Comparison of ENCODE assay signal across 13 mouse cellular contexts in genomic region chr6:47561426-47561825, GRCm38 (mm10). TPM values are rescaled to one million over a fixed set of nuclear protein-coding genes. Genes with fewer than 3 reads are reported as not detected.
DNase-seq lines count a peak whose midpoint lies in the region; ATAC-seq and TF ChIP-seq lines count a peak whose summit lies in the region.
"Had no signal": no experiment of that assay in that cellular context is flagged by ENCODE, and none has a peak within 500 bp of the region (broad histone marks: within the 10 kb centered on the region; RNA-seq: fewer than 3 reads in every experiment).

No protein-coding gene starts in this region.

- dilution Hi-C loops in CH12.LX (cut with MboI; ENCODE audit: extremely low pct_ligation_motif_present, extremely low pct_unique_long_range_greater_than_20kb, low sequenced_read_pairs) = no loop called here

- TF ChIP-seq EP300 in heart, adult 2 months (IDR thresholded peaks at IDR 0.05; ENCODE audit: insufficient read depth, low read depth, low read length) = no peak
- TF ChIP-seq EP300 in CH12.LX (IDR thresholded peaks at IDR 0.05; ENCODE audit: low read length) = no peak
- TF ChIP-seq EP300 in liver, embryonic 14.5 days (IDR thresholded peaks at IDR 0.05; ENCODE audit: low read depth) = no peak

- peak; percentile 62 for TF ChIP-seq CTCF in heart, adult 2 months (IDR thresholded peaks at IDR 0.05)
- peak in 1 of 2 experiments; percentile 55; a peak in 2 of 4 replicates for TF ChIP-seq CTCF in CH12.LX (conservative IDR thresholded peaks at IDR 0.05 in 1 of 2, IDR thresholded peaks at IDR 0.05 in 1 of 2; ENCODE audit: low read depth in 2 of 2, low read length in 2 of 2)
- peak; percentile 18; the same call in 1 of the 2 replicates for TF ChIP-seq CTCF in liver, embryonic 14.5 days (IDR thresholded peaks at IDR 0.05; ENCODE audit: low read depth)

- no peaks in the 10 kb centered on the region for H3K9me3 ChIP-seq in heart, embryonic 12.5 days (replicated peaks)
- H3K9me3 ChIP-seq in liver, embryonic 12.5 days (replicated peaks) = no peaks in the 10 kb centered on the region
- H3K9me3 ChIP-seq in liver, embryonic 11.5 days (ENCODE audit: control insufficient read depth, low read length) = no peaks in the 10 kb centered on the region
- no peaks in the 10 kb centered on the region for H3K9me3 ChIP-seq in CH12.LX (replicated peaks; ENCODE audit: low read length)
- no peaks in the 10 kb centered on the region for H3K9me3 ChIP-seq in liver, embryonic 14.5 days (ENCODE audit: control insufficient read depth, low read length)
- H3K9me3 ChIP-seq: megakaryocyte, embryonic 14.5 days had no signal

- no peak for ATAC-seq in heart, embryonic 12.5 days (ENCODE audit: insufficient number of reproducible peaks, low FRiP score)
- ATAC-seq in liver, embryonic 12.5 days = no peak
- ATAC-seq in liver, embryonic 11.5 days (replicated peaks; ENCODE audit: low FRiP score) = no peak
- no peak for ATAC-seq in liver, embryonic 14.5 days (ENCODE audit: insufficient read depth)
- ATAC-seq: forebrain, embryonic 14.5 days had no signal

- 75% methylated on average over 5 of the region's 5 CpGs for WGBS in heart, adult 2 months
- 85% methylated on average over 5 of the region's 5 CpGs for WGBS in heart, embryonic 12.5 days
- WGBS in liver, embryonic 12.5 days (ENCODE audit: insufficient replicate concordance) = 86% methylated on average over 5 of the region's 5 CpGs
- 90% methylated on average over 5 of the region's 5 CpGs for WGBS in liver, embryonic 11.5 days
- WGBS in liver, embryonic 14.5 days (ENCODE audit: insufficient replicate concordance) = 79% methylated on average over 5 of the region's 5 CpGs

- DNase-seq in heart, adult 2 months = no peak
- DNase-seq in liver, embryonic 11.5 days (ENCODE audit: low spot score) = no peak
- DNase-seq in CH12.LX (ENCODE audit: extremely low read depth) = peak; percentile 21
- no peak for DNase-seq in liver, embryonic 14.5 days (ENCODE audit: low read depth in 3 of 3, low spot score in 3 of 3)
- no peak for DNase-seq in layer of hippocampus, adult 8-10 months (ENCODE audit: low spot score in 2 of 2)
- DNase-seq in right cerebral cortex, adult 18-20 months = no peak
- DNase-seq: cerebellum, adult 11 months; heart, postnatal 14 days had no signal

- H3K27ac ChIP-seq in heart, adult 2 months = no peak overlapping the region
- no peak overlapping the region for H3K27ac ChIP-seq in heart, embryonic 12.5 days (ENCODE audit: poor library complexity, severe bottlenecking)
- H3K27ac ChIP-seq in liver, embryonic 12.5 days = peak overlapping the region; percentile 46; the same call in 1 of the 2 replicates
- H3K27ac ChIP-seq in liver, embryonic 11.5 days (ENCODE audit: low read depth, low read length) = no peak overlapping the region
- peak overlapping the region; percentile 28; the same call in 1 of the 2 replicates for H3K27ac ChIP-seq in CH12.LX (ENCODE audit: insufficient read depth, low read depth)
- no peak overlapping the region for H3K27ac ChIP-seq in liver, embryonic 14.5 days

- H3K36me3 ChIP-seq in heart, adult 2 months (ENCODE audit: control insufficient read depth, insufficient read depth, low read length) = no peaks in the 10 kb centered on the region
- peaks cover 37% of the 10 kb centered on the region for H3K36me3 ChIP-seq in heart, embryonic 12.5 days
- H3K36me3 ChIP-seq in liver, embryonic 12.5 days = peaks cover 88% of the 10 kb centered on the region
- peaks cover 26% of the 10 kb centered on the region for H3K36me3 ChIP-seq in liver, embryonic 11.5 days (ENCODE audit: control insufficient read depth, insufficient read depth, low read length)
- peaks cover 22 to 84% of the 10 kb centered on the region in 2 experiments for H3K36me3 ChIP-seq in CH12.LX (replicated peaks in 1 of 2; ENCODE audit: control insufficient read depth in 1 of 2, insufficient read depth in 1 of 2, low read length in 1 of 2)
- peaks cover 71% of the 10 kb centered on the region for H3K36me3 ChIP-seq in liver, embryonic 14.5 days (replicated peaks; ENCODE audit: control insufficient read depth, insufficient read depth, low read depth)

- no peaks in the 10 kb centered on the region for H3K79me2 ChIP-seq in heart, adult 2 months (replicated peaks; ENCODE audit: control insufficient read depth, insufficient read depth, low read length)
- H3K79me2 ChIP-seq in CH12.LX (replicated peaks; ENCODE audit: control insufficient read depth, extremely low read depth, insufficient read depth, poor library complexity, severe bottlenecking) = peaks cover 30% of the 10 kb centered on the region

- peak; percentile 44 for TF ChIP-seq RAD21 in CH12.LX (IDR thresholded peaks at IDR 0.05; ENCODE audit: low read depth, low read length)

- in situ Hi-C loops in CH12.LX (cut with MboI; ENCODE audit: low pct_ligation_motif_present, low pct_unique_long_range_greater_than_20kb, low sequenced_read_pairs) = no loop called here

- H3K27me3 ChIP-seq in heart, adult 2 months (ENCODE audit: control insufficient read depth, insufficient read depth, low read length) = no peaks in the 10 kb centered on the region
- no peaks in the 10 kb centered on the region for H3K27me3 ChIP-seq in heart, embryonic 12.5 days (replicated peaks)
- H3K27me3 ChIP-seq in liver, embryonic 12.5 days (replicated peaks) = no peaks in the 10 kb centered on the region
- H3K27me3 ChIP-seq in liver, embryonic 11.5 days (replicated peaks; ENCODE audit: control insufficient read depth, insufficient read depth, low read length) = no peaks in the 10 kb centered on the region
- H3K27me3 ChIP-seq in CH12.LX (replicated peaks) = no peaks in the 10 kb centered on the region
- H3K27me3 ChIP-seq in liver, embryonic 14.5 days (ENCODE audit: control insufficient read depth, insufficient read depth, low read length) = no peaks in the 10 kb centered on the region
- H3K27me3 ChIP-seq: megakaryocyte, embryonic 14.5 days had no signal

- H3K9ac ChIP-seq in heart, adult 2 months (ENCODE audit: low read depth, low read length) = no peak overlapping the region
- H3K9ac ChIP-seq in heart, embryonic 12.5 days = no peak overlapping the region
- H3K9ac ChIP-seq in liver, embryonic 12.5 days = peak overlapping the region; percentile 23; the same call in 1 of the 2 replicates
- no peak overlapping the region for H3K9ac ChIP-seq in liver, embryonic 11.5 days (ENCODE audit: low read depth, low read length)
- no peak overlapping the region for H3K9ac ChIP-seq in CH12.LX (ENCODE audit: insufficient read depth, low read depth)
- H3K9ac ChIP-seq in liver, embryonic 14.5 days (replicated peaks) = no peak overlapping the region

- intact Hi-C loops in heart, adult 2 months (cut with DNase I) = no loop called here

- no peak overlapping the region for H3K4me3 ChIP-seq in heart, adult 2 months
- no peak overlapping the region for H3K4me3 ChIP-seq in heart, embryonic 12.5 days
- no peak overlapping the region for H3K4me3 ChIP-seq in liver, embryonic 12.5 days
- no peak overlapping the region for H3K4me3 ChIP-seq in liver, embryonic 11.5 days (ENCODE audit: low read depth, low read length)
- no peak overlapping the region for H3K4me3 ChIP-seq in CH12.LX (replicated peaks in 1 of 3; ENCODE audit: low read depth in 2 of 3, low read length in 2 of 3, poor library complexity in 1 of 3)
- no peak overlapping the region for H3K4me3 ChIP-seq in liver, embryonic 14.5 days (ENCODE audit: insufficient read depth in 1 of 2, low read depth in 2 of 2, low read length in 2 of 2)
- H3K4me3 ChIP-seq: megakaryocyte, embryonic 14.5 days; myocyte had no signal

- TF ChIP-seq POLR2A in heart, adult 2 months (IDR thresholded peaks at IDR 0.05; ENCODE audit: insufficient read depth, low read depth, low read length) = no peak
- TF ChIP-seq POLR2A in CH12.LX (IDR thresholded peaks at IDR 0.05; ENCODE audit: low read depth, low read length) = no peak

- no peak overlapping the region for H3K4me2 ChIP-seq in heart, embryonic 12.5 days
- H3K4me2 ChIP-seq in liver, embryonic 12.5 days = no peak overlapping the region
- H3K4me2 ChIP-seq in liver, embryonic 11.5 days = no peak overlapping the region
- no peak overlapping the region for H3K4me2 ChIP-seq in CH12.LX (ENCODE audit: insufficient read depth, low read depth, poor library complexity, severe bottlenecking)
- no peak overlapping the region for H3K4me2 ChIP-seq in liver, embryonic 14.5 days (ENCODE audit: low read depth)

- H3K4me1 ChIP-seq in heart, adult 2 months (ENCODE audit: control insufficient read depth, insufficient read depth, low read length) = no peaks in the 10 kb centered on the region
- H3K4me1 ChIP-seq in heart, embryonic 12.5 days (replicated peaks) = peaks cover 19% of the 10 kb centered on the region
- peaks cover 45% of the 10 kb centered on the region for H3K4me1 ChIP-seq in liver, embryonic 12.5 days
- H3K4me1 ChIP-seq in liver, embryonic 11.5 days (replicated peaks; ENCODE audit: control insufficient read depth, insufficient read depth, low read length) = peaks cover 19% of the 10 kb centered on the region
- H3K4me1 ChIP-seq in CH12.LX (ENCODE audit: control insufficient read depth in 1 of 2, insufficient read depth in 2 of 2) = peaks cover 5 to 29% of the 10 kb centered on the region in 2 experiments; a peak in 2 of 4 replicates
- peaks cover 14 to 23% of the 10 kb centered on the region in 2 experiments for H3K4me1 ChIP-seq in liver, embryonic 14.5 days (replicated peaks; ENCODE audit: control insufficient read depth in 2 of 2, insufficient read depth in 2 of 2, low read length in 1 of 2)

TF ChIP-seq in CH12.LX, 34 proteins besides CTCF, POLR2A, EP300 and RAD21:
- TF ChIP-seq MAZ (IDR thresholded peaks at IDR 0.05; ENCODE audit: low read depth, low read length) = no peak
- TF ChIP-seq MXI1 (IDR thresholded peaks at IDR 0.05; ENCODE audit: low read depth, low read length) = no peak
- peak; percentile 37; the same call in 1 of the 2 replicates for TF ChIP-seq SMC3 (IDR thresholded peaks at IDR 0.05; ENCODE audit: low read depth, low read length)
- TF ChIP-seq SIN3A (IDR thresholded peaks at IDR 0.05; ENCODE audit: low read length) = no peak

RNA-seq across cellular contexts. Expression of gene Ezh2, which starts 33.7 kb away (rescaled TPM):
- 1 to 10 TPM; 9.2 to 9.6 TPM for total RNA-seq in heart, adult 2 months (2021)
- polyA plus RNA-seq in heart, adult 2 months (2012; rRNA removed) = 3.9 and 9.2 TPM in 2 replicates
- polyA plus RNA-seq in heart, embryonic 12.5 days (2016; fragmentation: Nextera tagmentation; extraction: Ambion mirVana) = 69.7 and 70.0 TPM in 2 replicates
- 75.9 and 78.7 TPM in 2 replicates for polyA plus RNA-seq in liver, embryonic 12.5 days (2016; fragmentation: Nextera tagmentation; extraction: Ambion mirVana)
- 81.6 and 82.3 TPM in 2 replicates for polyA plus RNA-seq in liver, embryonic 11.5 days (2014; fragmentation: Nextera tagmentation; extraction: Ambion mirVana)
- 66.3 and 90.4 TPM in 2 replicates for total RNA-seq in CH12.LX (2012; rRNA removed)
- 126 and 154 TPM in 2 replicates for total RNA-seq in CH12.LX (2014; rRNA removed)
- 124 and 127 TPM in 2 replicates for polyA plus RNA-seq in CH12.LX (2012; ENCODE audit: insufficient read length, low read depth)
- 35.3 and 69.3 TPM in 2 replicates for polyA plus RNA-seq in liver, embryonic 14.5 days (2012; rRNA removed)
- 46.2 and 49.1 TPM in 2 replicates for polyA plus RNA-seq in liver, embryonic 14.5 days (2014; fragmentation: Nextera tagmentation; extraction: Ambion mirVana)
- total RNA-seq in layer of hippocampus, adult 8-10 months (2022) = 10 to 100 TPM; 11.9 to 17.5 (median 12.8) TPM

Comparison
In these comparisons a context has a peak if more than half of its experiments do, and no peak if none do; other contexts are left out.
1. H3K27ac ChIP-seq: peak in liver, embryonic 12.5 days (single experiment) and CH12.LX (single experiment); none in heart, adult 2 months (single experiment), heart, embryonic 12.5 days (single experiment), liver, embryonic 11.5 days (single experiment) and liver, embryonic 14.5 days (single experiment).